Comparison of ENCODE assay signal across 8 mouse cellular contexts in the genomic region with DNA sequence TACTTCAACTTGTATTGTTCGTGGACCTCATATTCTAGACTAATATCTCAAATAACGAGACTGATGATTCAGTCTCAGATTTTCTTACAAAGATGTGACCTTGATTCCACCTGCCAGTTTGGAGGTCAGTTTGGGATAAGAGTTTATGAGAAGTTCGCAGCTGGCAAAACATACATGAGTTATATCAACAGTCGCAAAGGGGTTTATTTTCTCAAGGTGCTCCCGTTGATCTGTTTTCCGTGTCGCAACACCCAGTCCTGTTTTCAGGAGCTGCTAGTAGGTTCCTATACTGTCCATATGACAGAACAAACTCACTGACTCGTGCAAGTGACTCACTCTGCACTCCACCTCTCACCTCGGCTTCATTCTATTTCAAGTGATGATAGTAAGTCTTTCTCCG. TPM values are rescaled to one million over a fixed set of nuclear protein-coding genes. Genes with fewer than 3 reads are reported as not detected.
A peak's percentile ranks its signal among the peaks of the same experiment; 100 is the strongest.
DNase-seq lines count a peak whose midpoint lies in the region; ATAC-seq and TF ChIP-seq lines count a peak whose summit lies in the region.

No protein-coding gene starts in this region.

- dilution Hi-C loops in CH12.LX (cut with MboI; ENCODE audit: extremely low pct_ligation_motif_present, extremely low pct_unique_long_range_greater_than_20kb, low sequenced_read_pairs) = no loop called here

- intact Hi-C loops in gastrocnemius, adult 2 months (cut with DNase I) = loop anchor here (10.0 kb wide), 1 partner anchor 361 kb away; no protein-coding TSS in a partner anchor
- intact Hi-C loops in gastrocnemius, postnatal 36 days (cut with DNase I) = no loop called here

- peak overlapping the region; percentile 80 for H3K4me2 ChIP-seq in CH12.LX (ENCODE audit: insufficient read depth, low read depth, poor library complexity, severe bottlenecking)
- H3K4me2 ChIP-seq in embryonic facial prominence, embryonic 14.5 days (ENCODE audit: low read depth, low read length) = peak overlapping the region; percentile 83
- peak overlapping the region; percentile 70 for H3K4me2 ChIP-seq in intestine, embryonic 16.5 days (ENCODE audit: low read depth, low read length)
- peak overlapping the region; percentile 65 for H3K4me2 ChIP-seq in neural tube, embryonic 13.5 days

- H3K9me3 ChIP-seq in CH12.LX (replicated peaks; ENCODE audit: low read length) = no peaks in the 10 kb centered on the region
- no peaks in the 10 kb centered on the region for H3K9me3 ChIP-seq in embryonic facial prominence, embryonic 14.5 days (ENCODE audit: control insufficient read depth, low read length)
- no peaks in the 10 kb centered on the region for H3K9me3 ChIP-seq in intestine, embryonic 16.5 days (ENCODE audit: control insufficient read depth, low read length)
- no peaks in the 10 kb centered on the region for H3K9me3 ChIP-seq in neural tube, embryonic 13.5 days

- no peak for DNase-seq in gastrocnemius, adult 2 months
- no peak for DNase-seq in gastrocnemius, postnatal 36 days
- no peak for DNase-seq in CH12.LX (ENCODE audit: extremely low read depth)
- DNase-seq in embryonic facial prominence, embryonic 14.5 days (ENCODE audit: low spot score) = peak; percentile 10
- no peak for DNase-seq in spleen, postnatal 36 days (ENCODE audit: low spot score in 2 of 2)
- DNase-seq in thymus, postnatal 36 days = no peak

- H3K27me3 ChIP-seq in CH12.LX (replicated peaks) = no peaks in the 10 kb centered on the region
- H3K27me3 ChIP-seq in embryonic facial prominence, embryonic 14.5 days (replicated peaks; ENCODE audit: control insufficient read depth, insufficient read depth, low read length) = no peaks in the 10 kb centered on the region
- no peaks in the 10 kb centered on the region for H3K27me3 ChIP-seq in intestine, embryonic 16.5 days (replicated peaks; ENCODE audit: control insufficient read depth, insufficient read depth, low read length)
- H3K27me3 ChIP-seq in neural tube, embryonic 13.5 days = no peaks in the 10 kb centered on the region

- peak overlapping the region; percentile 97 for H3K27ac ChIP-seq in gastrocnemius, adult 2 months
- H3K27ac ChIP-seq in CH12.LX (ENCODE audit: insufficient read depth, low read depth) = no peak overlapping the region
- peak overlapping the region; percentile 79 for H3K27ac ChIP-seq in embryonic facial prominence, embryonic 14.5 days (replicated peaks; ENCODE audit: low read depth, low read length)
- peak overlapping the region; percentile 62 for H3K27ac ChIP-seq in intestine, embryonic 16.5 days (ENCODE audit: low read length)
- peak overlapping the region; percentile 97 for H3K27ac ChIP-seq in neural tube, embryonic 13.5 days (replicated peaks)

- peaks cover 0 to 8% of the 10 kb centered on the region in 2 experiments for H3K36me3 ChIP-seq in CH12.LX (replicated peaks in 1 of 2; ENCODE audit: control insufficient read depth in 1 of 2, insufficient read depth in 1 of 2, low read length in 1 of 2)
- no peaks in the 10 kb centered on the region for H3K36me3 ChIP-seq in embryonic facial prominence, embryonic 14.5 days (ENCODE audit: control insufficient read depth, insufficient read depth, low read length)
- no peaks in the 10 kb centered on the region for H3K36me3 ChIP-seq in intestine, embryonic 16.5 days (ENCODE audit: control insufficient read depth, insufficient read depth, low read length)
- H3K36me3 ChIP-seq in neural tube, embryonic 13.5 days = no peaks in the 10 kb centered on the region

- no peak for TF ChIP-seq CTCF in gastrocnemius, adult 2 months (IDR thresholded peaks at IDR 0.05)
- no peak for TF ChIP-seq CTCF in CH12.LX (conservative IDR thresholded peaks at IDR 0.05 in 1 of 2, IDR thresholded peaks at IDR 0.05 in 1 of 2; ENCODE audit: low read depth in 2 of 2, low read length in 2 of 2)

- peaks cover 5 to 30% of the 10 kb centered on the region in 2 experiments; a peak in 2 of 4 replicates for H3K4me1 ChIP-seq in CH12.LX (ENCODE audit: control insufficient read depth in 1 of 2, insufficient read depth in 2 of 2)
- H3K4me1 ChIP-seq in embryonic facial prominence, embryonic 14.5 days (ENCODE audit: control insufficient read depth, insufficient read depth, low read length) = peaks cover 26% of the 10 kb centered on the region
- H3K4me1 ChIP-seq in intestine, embryonic 16.5 days (ENCODE audit: control insufficient read depth, insufficient read depth, low read length) = peaks cover 3% of the 10 kb centered on the region; the same call in 1 of the 2 replicates
- H3K4me1 ChIP-seq in neural tube, embryonic 13.5 days (replicated peaks) = peaks cover 23% of the 10 kb centered on the region

- peaks cover 29% of the 10 kb centered on the region for H3K79me2 ChIP-seq in CH12.LX (replicated peaks; ENCODE audit: control insufficient read depth, extremely low read depth, insufficient read depth, poor library complexity, severe bottlenecking)

- H3K4me3 ChIP-seq in gastrocnemius, adult 2 months = peak overlapping the region; percentile 77
- peak overlapping the region; percentile 44 to 95 (median 51) for H3K4me3 ChIP-seq in CH12.LX (replicated peaks in 1 of 3; ENCODE audit: low read depth in 2 of 3, low read length in 2 of 3, poor library complexity in 1 of 3)
- H3K4me3 ChIP-seq in embryonic facial prominence, embryonic 14.5 days (ENCODE audit: low read depth, low read length) = peak overlapping the region; percentile 100
- H3K4me3 ChIP-seq in intestine, embryonic 16.5 days (ENCODE audit: low read length) = peak overlapping the region; percentile 98
- H3K4me3 ChIP-seq in neural tube, embryonic 13.5 days = peak overlapping the region; percentile 82

- TF ChIP-seq RAD21 in CH12.LX (IDR thresholded peaks at IDR 0.05; ENCODE audit: low read depth, low read length) = no peak

- in situ Hi-C loops in CH12.LX (cut with MboI; ENCODE audit: low pct_ligation_motif_present, low pct_unique_long_range_greater_than_20kb, low sequenced_read_pairs) = no loop called here

- no peak for TF ChIP-seq POLR2A in CH12.LX (IDR thresholded peaks at IDR 0.05; ENCODE audit: low read depth, low read length)

- WGBS in embryonic facial prominence, embryonic 14.5 days = 55% methylated on average over 10 of the region's 10 CpGs
- WGBS in intestine, embryonic 16.5 days = 39% methylated on average over 10 of the region's 10 CpGs
- 62% methylated on average over 10 of the region's 10 CpGs for WGBS in neural tube, embryonic 13.5 days

- no peak for ATAC-seq in embryonic facial prominence, embryonic 14.5 days (ENCODE audit: low read depth)
- 0 out of 2 replicates have a peak, but pooled peaks have one; percentile 0 for ATAC-seq in intestine, embryonic 16.5 days
- ATAC-seq in neural tube, embryonic 13.5 days (ENCODE audit: low read depth) = no peak

- H3K9ac ChIP-seq in CH12.LX (ENCODE audit: insufficient read depth, low read depth) = peak overlapping the region; percentile 42
- H3K9ac ChIP-seq in embryonic facial prominence, embryonic 14.5 days (ENCODE audit: low read depth, low read length) = peak overlapping the region; percentile 61
- H3K9ac ChIP-seq in intestine, embryonic 16.5 days (ENCODE audit: low read depth, low read length) = peak overlapping the region; percentile 66
- peak overlapping the region; percentile 67 for H3K9ac ChIP-seq in neural tube, embryonic 13.5 days

- TF ChIP-seq EP300 in CH12.LX (IDR thresholded peaks at IDR 0.05; ENCODE audit: low read length) = no peak

TF ChIP-seq in CH12.LX, 34 proteins besides CTCF, POLR2A, EP300 and RAD21:
- TF ChIP-seq ZMIZ1 (IDR thresholded peaks at IDR 0.05; ENCODE audit: low read depth, low read length) (no peak), USF2 (conservative IDR thresholded peaks at IDR 0.05; ENCODE audit: low read depth, low read length) (0 out of 2 replicates have a peak, but pooled peaks have one; percentile 1), JUND (conservative IDR thresholded peaks at IDR 0.05; ENCODE audit: low read depth, low read length) (no peak)

RNA-seq across cellular contexts. Expression of a gene that starts 24.4 kb away (rescaled TPM):
- total RNA-seq in gastrocnemius, adult 2 months (2021) = 10 to 100 TPM; 55.8 to 58.6 TPM
- total RNA-seq in gastrocnemius, postnatal 36 days (2021) = 10 to 100 TPM; 49.2 to 57.7 TPM
- total RNA-seq in CH12.LX (2012; rRNA removed) (not detected in 2 replicates), CH12.LX (2014; rRNA removed) (not detected in 2 replicates)
- polyA plus RNA-seq in CH12.LX (2012; ENCODE audit: insufficient read length, low read depth) = not detected in 2 replicates
- 4.5 and 4.7 TPM in 2 replicates for polyA plus RNA-seq in embryonic facial prominence, embryonic 14.5 days (2014; fragmentation: Nextera tagmentation; extraction: Ambion mirVana)
- not detected in 2 replicates for polyA plus RNA-seq in intestine, embryonic 16.5 days (2015; fragmentation: Nextera tagmentation; extraction: Ambion mirVana)
- 0.15 TPM in 1 of 2 replicates, not detected in the other for polyA plus RNA-seq in neural tube, embryonic 13.5 days (2015; fragmentation: Nextera tagmentation; extraction: Ambion mirVana)

RNA-seq across cellular contexts. Expression of a gene that starts 24.6 kb away (rescaled TPM):
- 100 to 1,000 TPM; 106 to 137 TPM for total RNA-seq in gastrocnemius, adult 2 months (2021)
- total RNA-seq in gastrocnemius, postnatal 36 days (2021) = 100 to 1,000 TPM in 1 of 2 experiments, 10 to 100 TPM in 1; 91.4 to 119 TPM
- total RNA-seq in CH12.LX (2012; rRNA removed) (98.2 and 105 TPM in 2 replicates), CH12.LX (2014; rRNA removed) (427 and 506 TPM in 2 replicates)
- polyA plus RNA-seq in CH12.LX (2012; ENCODE audit: insufficient read length, low read depth) = 258 and 269 TPM in 2 replicates
- polyA plus RNA-seq in embryonic facial prominence, embryonic 14.5 days (2014; fragmentation: Nextera tagmentation; extraction: Ambion mirVana) = 115 and 127 TPM in 2 replicates
- polyA plus RNA-seq in intestine, embryonic 16.5 days (2015; fragmentation: Nextera tagmentation; extraction: Ambion mirVana) = 80.1 and 86.9 TPM in 2 replicates
- 153 and 166 TPM in 2 replicates for polyA plus RNA-seq in neural tube, embryonic 13.5 days (2015; fragmentation: Nextera tagmentation; extraction: Ambion mirVana)
